Mouse (Mus musculus): ENCODE data around the gene Tuba1a.

DNA sequence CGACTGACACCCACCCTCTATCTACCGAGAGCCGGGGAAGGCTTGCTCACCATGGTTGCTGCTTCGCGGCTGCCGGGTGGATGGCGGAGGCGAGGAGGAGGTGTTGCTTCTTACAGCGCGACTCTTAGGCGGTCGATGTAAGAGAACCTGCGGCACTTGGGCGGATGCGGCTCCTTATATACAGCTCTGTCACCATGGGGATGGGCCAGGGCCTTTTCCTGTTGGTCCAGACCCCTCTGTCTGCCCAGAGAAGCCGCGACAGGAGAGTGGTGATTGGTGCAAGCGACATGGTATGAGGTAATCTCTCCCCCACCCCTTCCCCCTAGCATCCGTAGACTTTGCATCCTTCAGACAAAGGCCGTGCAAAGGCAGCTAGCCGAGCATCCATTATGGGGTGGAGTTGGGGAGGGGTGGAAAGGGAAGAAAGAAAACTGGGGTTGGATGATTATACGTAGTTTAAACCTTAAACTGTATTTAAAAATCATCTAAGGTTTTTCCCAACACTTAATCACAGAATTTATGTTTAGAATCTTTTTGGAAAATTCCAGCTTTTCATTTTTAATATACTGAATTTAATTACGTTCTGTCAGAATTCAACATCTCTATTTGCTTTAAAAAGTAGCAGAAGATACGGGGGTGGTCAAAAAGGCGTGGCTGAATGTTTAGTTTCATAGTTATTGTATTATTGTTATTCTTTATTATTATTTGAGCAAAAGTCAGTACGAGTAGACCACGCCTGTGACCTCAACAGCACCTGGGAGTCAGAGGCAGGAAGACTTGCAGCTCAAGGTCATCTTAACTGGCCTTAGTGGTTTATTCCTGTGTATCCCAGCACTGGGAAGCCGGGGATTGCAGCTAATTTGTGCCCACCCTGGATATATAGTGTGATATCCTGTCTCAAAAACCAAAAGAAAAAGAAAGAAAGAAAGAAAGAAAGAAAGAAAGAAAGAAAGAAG is at the start of gene Tuba1a, which contains the start of gene Gm49450:
- TF ChIP-seq CTCF (conservative IDR thresholded peaks at IDR 0.05; ENCODE audit: low read length) (no peak), POU5F1 (IDR thresholded peaks at IDR 0.05; ENCODE audit: borderline replicate concordance, low read length) (no peak), NANOG (IDR thresholded peaks at IDR 0.05; ENCODE audit: borderline replicate concordance, low read length) (no peak)
